16 mouse cellular contexts compared by ENCODE assay signal in genomic region chr10:95015298-95015951, GRCm38 (mm10).
DNase-seq lines count a peak whose midpoint lies in the region; ATAC-seq and TF ChIP-seq lines count a peak whose summit lies in the region.
"Had no signal": no experiment of that assay in that cellular context is flagged by ENCODE, and none has a peak within 500 bp of the region (broad histone marks: within the 10 kb centered on the region; RNA-seq: fewer than 3 reads in every experiment).

No protein-coding gene starts in this region.

- no peaks in the 10 kb centered on the region for H3K27me3 ChIP-seq in hindbrain, embryonic 14.5 days (ENCODE audit: control insufficient read depth, insufficient read depth, low read length)
- no peaks in the 10 kb centered on the region for H3K27me3 ChIP-seq in hindbrain, embryonic 13.5 days
- H3K27me3 ChIP-seq in midbrain, postnatal 0 days (ENCODE audit: insufficient read depth, low read length) = no peaks in the 10 kb centered on the region
- no peaks in the 10 kb centered on the region for H3K27me3 ChIP-seq in midbrain, embryonic 13.5 days
- H3K27me3 ChIP-seq: heart, embryonic 13.5 days; limb, embryonic 13.5 days; Patski had no signal

- H3K9me3 ChIP-seq in hindbrain, embryonic 14.5 days (ENCODE audit: control insufficient read depth, low read length) = no peaks in the 10 kb centered on the region
- no peaks in the 10 kb centered on the region for H3K9me3 ChIP-seq in hindbrain, embryonic 13.5 days
- no peaks in the 10 kb centered on the region for H3K9me3 ChIP-seq in midbrain, postnatal 0 days (ENCODE audit: low read length)
- no peaks in the 10 kb centered on the region for H3K9me3 ChIP-seq in midbrain, embryonic 13.5 days
- H3K9me3 ChIP-seq: forebrain, embryonic 12.5 days; limb, embryonic 13.5 days had no signal

- no peak overlapping the region for H3K4me2 ChIP-seq in hindbrain, embryonic 14.5 days (replicated peaks)
- no peak overlapping the region for H3K4me2 ChIP-seq in hindbrain, embryonic 13.5 days
- no peak overlapping the region for H3K4me2 ChIP-seq in midbrain, postnatal 0 days (ENCODE audit: low read depth, low read length, poor library complexity, severe bottlenecking)
- no peak overlapping the region for H3K4me2 ChIP-seq in midbrain, embryonic 13.5 days (replicated peaks)
- H3K4me2 ChIP-seq: forebrain, embryonic 12.5 days; heart, embryonic 13.5 days; limb, embryonic 13.5 days had no signal

- no peak for TF ChIP-seq CTCF in midbrain, postnatal 0 days (IDR thresholded peaks at IDR 0.05)

- H3K9ac ChIP-seq in hindbrain, embryonic 14.5 days = no peak overlapping the region
- no peak overlapping the region for H3K9ac ChIP-seq in hindbrain, embryonic 13.5 days
- H3K9ac ChIP-seq in midbrain, postnatal 0 days (replicated peaks; ENCODE audit: low read length, poor library complexity, severe bottlenecking) = no peak overlapping the region
- no peak overlapping the region for H3K9ac ChIP-seq in midbrain, embryonic 13.5 days (replicated peaks)
- H3K9ac ChIP-seq: forebrain, embryonic 12.5 days; heart, embryonic 13.5 days; limb, embryonic 13.5 days had no signal

- no peak for DNase-seq in hindbrain, embryonic 14.5 days (ENCODE audit: low spot score)
- DNase-seq in midbrain, postnatal 0 days (ENCODE audit: low spot score) = peak; percentile 57
- DNase-seq in cerebellum, postnatal 10 days = peak; percentile 81 to 89
- no peak for DNase-seq in testis, postnatal 10 days (ENCODE audit: low spot score)
- no peak for DNase-seq in urinary bladder, adult 2 months (ENCODE audit: low spot score)
- no peak for DNase-seq in layer of hippocampus, adult 9-11 months
- DNase-seq: kidney, adult 2 months; lung, postnatal 36 days; thymus, postnatal 4 days had no signal

- peak; percentile 31; the same call in 1 of the 2 replicates for ATAC-seq in hindbrain, embryonic 14.5 days (ENCODE audit: low FRiP score)
- ATAC-seq in hindbrain, embryonic 13.5 days (ENCODE audit: low FRiP score) = no peak
- ATAC-seq in midbrain, postnatal 0 days (ENCODE audit: low FRiP score) = peak; percentile 41; the same call in 1 of the 2 replicates
- no peak for ATAC-seq in midbrain, embryonic 13.5 days
- ATAC-seq: Patski had no signal

- WGBS in hindbrain, embryonic 14.5 days = 63% methylated on average over 9 of the region's 9 CpGs
- 71% methylated on average over 9 of the region's 9 CpGs for WGBS in hindbrain, embryonic 13.5 days
- WGBS in midbrain, postnatal 0 days = 76% methylated on average over 9 of the region's 9 CpGs
- 77% methylated on average over 9 of the region's 9 CpGs for WGBS in midbrain, embryonic 13.5 days

- no peaks in the 10 kb centered on the region for H3K4me1 ChIP-seq in hindbrain, embryonic 14.5 days (replicated peaks; ENCODE audit: control insufficient read depth, insufficient read depth, low read length)
- no peaks in the 10 kb centered on the region for H3K4me1 ChIP-seq in hindbrain, embryonic 13.5 days (replicated peaks)
- H3K4me1 ChIP-seq in midbrain, postnatal 0 days (ENCODE audit: insufficient read depth, low read length) = no peaks in the 10 kb centered on the region
- 0 out of 2 replicates have a peak, but pooled peaks cover 2% of the 10 kb centered on the region for H3K4me1 ChIP-seq in midbrain, embryonic 13.5 days (replicated peaks)
- H3K4me1 ChIP-seq: forebrain, embryonic 12.5 days; limb, embryonic 13.5 days had no signal

- no peak overlapping the region for H3K27ac ChIP-seq in hindbrain, embryonic 14.5 days
- H3K27ac ChIP-seq in hindbrain, embryonic 13.5 days = no peak overlapping the region
- H3K27ac ChIP-seq in midbrain, postnatal 0 days (ENCODE audit: low read depth, low read length) = no peak overlapping the region
- no peak overlapping the region for H3K27ac ChIP-seq in midbrain, embryonic 13.5 days
- H3K27ac ChIP-seq: forebrain, embryonic 12.5 days; heart, embryonic 13.5 days; limb, embryonic 13.5 days; stomach, postnatal 0 days had no signal

- H3K4me3 ChIP-seq in hindbrain, embryonic 14.5 days (replicated peaks; ENCODE audit: low read length) = no peak overlapping the region
- H3K4me3 ChIP-seq in hindbrain, embryonic 13.5 days = no peak overlapping the region
- H3K4me3 ChIP-seq in midbrain, postnatal 0 days (ENCODE audit: low read depth, low read length) = no peak overlapping the region
- no peak overlapping the region for H3K4me3 ChIP-seq in midbrain, embryonic 13.5 days (replicated peaks)
- H3K4me3 ChIP-seq: forebrain, embryonic 12.5 days; heart, embryonic 13.5 days; limb, embryonic 13.5 days had no signal

- no peaks in the 10 kb centered on the region for H3K36me3 ChIP-seq in hindbrain, embryonic 14.5 days (replicated peaks; ENCODE audit: control insufficient read depth, insufficient read depth)
- H3K36me3 ChIP-seq in hindbrain, embryonic 13.5 days = no peaks in the 10 kb centered on the region
- no peaks in the 10 kb centered on the region for H3K36me3 ChIP-seq in midbrain, postnatal 0 days (ENCODE audit: insufficient read depth, low read length)
- H3K36me3 ChIP-seq in midbrain, embryonic 13.5 days = no peaks in the 10 kb centered on the region
- H3K36me3 ChIP-seq: forebrain, embryonic 12.5 days; heart, embryonic 13.5 days; limb, embryonic 13.5 days had no signal

Comparison
In these comparisons a context has a peak if more than half of its experiments do, and no peak if none do; other contexts are left out.
1. ATAC-seq: peak in hindbrain, embryonic 14.5 days (single experiment) and midbrain, postnatal 0 days (single experiment); none in hindbrain, embryonic 13.5 days (single experiment) and midbrain, embryonic 13.5 days (single experiment).
2. DNase-seq: peak in midbrain, postnatal 0 days (single experiment) and cerebellum, postnatal 10 days (2 of 2); none in hindbrain, embryonic 14.5 days (single experiment), testis, postnatal 10 days (single experiment), urinary bladder, adult 2 months (single experiment) and layer of hippocampus, adult 9-11 months (single experiment).